Mouse (Mus musculus) stomach, postnatal 0 days (tissue): ENCODE data around the gene Hsd17b1.

Experiments used
- CTCF ChIP-seq: IDR thresholded peaks from 2 replicates; pipeline ENCODE4 v1.5.1; 2016; ENCODE audit warnings: antibody characterized with exemption, low read depth, mild to moderate bottlenecking, moderate library complexity
- EP300 ChIP-seq: optimal IDR thresholded peaks from 2 replicates; pipeline ENCODE3; 2016; ENCODE audit warnings: antibody characterized with exemption

DNA sequence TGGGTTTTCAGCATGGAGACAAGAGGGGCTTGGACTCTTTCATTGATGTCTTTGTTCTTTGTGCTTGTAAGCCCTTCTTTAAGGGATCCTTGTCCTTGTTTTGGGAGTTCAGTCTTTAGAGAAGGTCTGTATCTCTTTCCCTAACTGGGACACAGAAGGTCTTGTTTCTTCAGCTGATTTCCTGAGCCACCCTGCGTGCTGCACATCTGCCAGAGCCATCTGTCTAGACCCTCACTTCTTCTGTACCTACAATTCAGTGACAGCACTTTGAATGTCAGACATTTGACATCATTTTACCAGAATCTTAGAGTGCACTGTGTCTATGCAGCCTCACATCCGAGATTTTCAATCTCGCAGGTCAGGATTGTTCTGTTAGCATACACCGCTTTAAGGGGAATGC, 32.4 kb upstream of the Hsd17b1 start:
- TF ChIP-seq EP300: no peak
- TF ChIP-seq CTCF: no peak
